Mouse (Mus musculus) embryo, embryonic 10.5 days (tissue): ENCODE measurements around the gene Znhit2.
A peak's percentile ranks its signal among the peaks of the same experiment; 100 is the strongest.

Source experiments
- DNase-seq: peaks from one replicate; pipeline ENCODE4 v3.0.0-alpha.2; 2015; ENCODE audit warnings: low spot score

Znhit2 gene

GRCm38 (mm10) chr19:6046294-6047153, 14.5 kb upstream of the Znhit2 start, which contains the start of gene Syvn1:
Gene Syvn1 (plus strand): TSS chr19:6046576.
- DNase-seq = peak; percentile 97

GRCm38 (mm10) chr19:6047154-6047898, 13.7 kb upstream of the Znhit2 start:
- no peak for DNase-seq

- no peak for DNase-seq
These were observed 13.2 kb upstream of the Znhit2 start for GRCm38 (mm10) chr19:6047899-6048166.

GRCm38 (mm10) chr19:6048681-6049410, 12.1 kb upstream of the Znhit2 start:
- DNase-seq = no peak

GRCm38 (mm10) chr19:6052516-6052915, 8.5 kb upstream of the Znhit2 start:
- DNase-seq = no peak

- no peak for DNase-seq
These were observed 6.7 kb upstream of the Znhit2 start for GRCm38 (mm10) chr19:6054296-6054695.

GRCm38 (mm10) chr19:6056696-6057095, 4.3 kb upstream of the Znhit2 start:
- no peak for DNase-seq

- DNase-seq = peak; percentile 98
These were observed 3.5 kb upstream of the Znhit2 start, which contains the start of the genes Mrpl49 and Fau for GRCm38 (mm10) chr19:6057313-6058096. Gene Mrpl49 (minus strand): TSS chr19:6057785. Gene Fau (plus strand): TSS chr19:6057844.

GRCm38 (mm10) chr19:6058513-6058912, 2.5 kb upstream of the Znhit2 start:
- DNase-seq = no peak

GRCm38 (mm10) chr19:6058966-6059365, 2.0 kb upstream of the Znhit2 start:
- no peak for DNase-seq

- DNase-seq = peak; percentile 44
These were observed 780 bp downstream of the Znhit2 start for GRCm38 (mm10) chr19:6061641-6062302.

- no peak for DNase-seq
These were observed 1.4 kb downstream of the Znhit2 start for GRCm38 (mm10) chr19:6062418-6062817.

GRCm38 (mm10) chr19:6063081-6063480, 2.1 kb downstream of the Znhit2 start:
- DNase-seq = no peak

- DNase-seq = no peak
These were observed 5.6 kb downstream of the Znhit2 start for GRCm38 (mm10) chr19:6066571-6066970.

- DNase-seq = peak; percentile 90
These were observed 6.2 kb downstream of the Znhit2 start for GRCm38 (mm10) chr19:6067011-6067723.

- peak; percentile 95 for DNase-seq
These were observed 6.9 kb downstream of the Znhit2 start, which contains the start of gene Tm7sf2 for GRCm38 (mm10) chr19:6067724-6068415. Gene Tm7sf2 (minus strand): TSS chr19:6068373.

GRCm38 (mm10) chr19:6068951-6069350, 8.0 kb downstream of the Znhit2 start:
- no peak for DNase-seq

GRCm38 (mm10) chr19:6069851-6070250, 8.9 kb downstream of the Znhit2 start:
- no peak for DNase-seq

GRCm38 (mm10) chr19:6070571-6071250, 9.7 kb downstream of the Znhit2 start:
- DNase-seq = no peak
